Mouse (Mus musculus) embryonic facial prominence, embryonic 15.5 days (tissue): ENCODE data around the gene Ticam1. TPM values are rescaled to one million over a fixed set of nuclear protein-coding genes. Genes with fewer than 3 reads are reported as not detected.

ENCODE experiments used
- ATAC-seq: fragments of 200-750 bp; cut with Nextera tagmentation; 2 replicates; pipeline ENCODE4 v1.8.0; 2017; ENCODE audit warnings: low read depth, moderate TSS enrichment; ENCODE audit not compliant: insufficient number of reproducible peaks, low FRiP score, low TSS enrichment
- H3K27ac ChIP-seq: fragments of 300-500 bp; sonication (generic); replicated peaks from 2 replicates; pipeline ENCODE4 v1.5.1; 2015; ENCODE audit warnings: mild to moderate bottlenecking, inconsistent platforms
- H3K27me3 ChIP-seq: fragments of 300-500 bp; sonication (generic); 2 replicates; pipeline ENCODE4 v1.6.1; 2015; ENCODE audit warnings: inconsistent platforms
- H3K36me3 ChIP-seq: fragments of 300-500 bp; sonication (generic); 2 replicates; pipeline ENCODE4 v1.6.1; 2015; ENCODE audit warnings: mild to moderate bottlenecking, inconsistent platforms
- H3K4me1 ChIP-seq: fragments of 300-500 bp; sonication (generic); 2 replicates; pipeline ENCODE4 v1.6.1; 2015; ENCODE audit warnings: inconsistent platforms
- H3K4me2 ChIP-seq: fragments of 300-500 bp; sonication (generic); replicated peaks from 2 replicates; pipeline ENCODE4 v1.6.1; 2015; ENCODE audit warnings: mild to moderate bottlenecking, inconsistent platforms
- H3K4me3 ChIP-seq: fragments of 300-500 bp; sonication (generic); replicated peaks from 2 replicates; pipeline ENCODE4 v1.5.1; 2015; ENCODE audit warnings: mild to moderate bottlenecking, inconsistent platforms
- H3K9ac ChIP-seq: fragments of 300-500 bp; sonication (generic); 2 replicates; pipeline ENCODE4 v1.6.1; 2015; ENCODE audit warnings: inconsistent platforms
- H3K9me3 ChIP-seq: fragments of 300-500 bp; sonication (generic); replicated peaks from 2 replicates; pipeline ENCODE4 v1.6.1; 2016; ENCODE audit warnings: inconsistent platforms
- WGBS: fragments of 180-500 bp; shearing (Covaris S2); methylation state at CpG from one replicate; pipeline ENCODE4 v1.1.7; 2015; 5-methylcytosine and 5-hydroxymethylcytosine counted together
- polyA plus RNA-seq: library from polyadenylated mRNA; unstranded; fragments of >200 nt; fragmentation: Nextera tagmentation; extraction: Ambion mirVana; gene quantifications from 2 replicates; pipeline ENCODE4 v1.2.1, GENCODE M21; 2015

Ticam1 gene
- polyA plus RNA-seq, 1 experiment from 2014 or later, result 7.4 TPM

GRCm38 (mm10) chr17:56251136-56251829 is 25.3 kb downstream of the Ticam1 start:
- peaks cover 15% of the 10 kb centered on the region; the same call in 1 of the 2 replicates for H3K4me1 ChIP-seq
- no peak overlapping the region for H3K27ac ChIP-seq
- H3K4me2 ChIP-seq, result no peak overlapping the region
- no peak for ATAC-seq
- H3K27me3 ChIP-seq, result no peaks in the 10 kb centered on the region
- H3K4me3 ChIP-seq, result no peak overlapping the region
- WGBS, result 26% methylated on average over 6 of the region's 6 CpGs
- H3K9me3 ChIP-seq, result no peaks in the 10 kb centered on the region
- no peak overlapping the region for H3K9ac ChIP-seq
- no peaks in the 10 kb centered on the region for H3K36me3 ChIP-seq

DNA sequence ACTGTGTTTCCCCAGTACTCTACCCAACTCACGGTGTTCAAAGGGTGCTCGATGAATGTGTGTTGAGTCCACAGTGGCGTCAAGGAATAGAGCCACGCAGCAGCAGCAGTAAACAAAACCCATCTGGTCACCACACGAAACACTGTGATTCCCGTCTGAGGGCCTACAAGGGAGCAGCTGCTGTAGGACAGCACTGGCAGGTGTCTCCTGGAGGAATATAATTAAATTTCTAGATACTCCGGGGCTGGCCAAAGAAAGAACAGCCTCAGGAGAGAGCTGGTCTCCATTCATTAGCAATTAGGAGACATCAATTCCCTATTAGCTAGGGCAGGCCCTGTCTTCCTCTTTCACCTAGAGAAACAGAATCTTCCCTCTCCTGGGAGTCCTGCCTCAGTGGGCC is 31.0 kb downstream of the Ticam1 start:
- WGBS, result 52% methylated on average over 7 of the region's 7 CpGs
- H3K4me2 ChIP-seq, result no peak overlapping the region
- ATAC-seq, result no peak
- H3K4me3 ChIP-seq, result no peak overlapping the region
- no peaks in the 10 kb centered on the region for H3K9me3 ChIP-seq
- H3K9ac ChIP-seq, result no peak overlapping the region
- H3K27me3 ChIP-seq, result peaks cover 12% of the 10 kb centered on the region
- no peaks in the 10 kb centered on the region for H3K36me3 ChIP-seq
- no peak overlapping the region for H3K27ac ChIP-seq
- no peaks in the 10 kb centered on the region for H3K4me1 ChIP-seq

- Histone ChIP-seq H3K36me3 (no peaks in the 10 kb centered on the region), H3K4me3 (no peak overlapping the region)
- under 1% methylated on average over 33 of the region's 33 CpGs for WGBS
Measured at GRCm38 (mm10) chr17:56241541-56242401, 34.8 kb downstream of the Ticam1 start.

DNA sequence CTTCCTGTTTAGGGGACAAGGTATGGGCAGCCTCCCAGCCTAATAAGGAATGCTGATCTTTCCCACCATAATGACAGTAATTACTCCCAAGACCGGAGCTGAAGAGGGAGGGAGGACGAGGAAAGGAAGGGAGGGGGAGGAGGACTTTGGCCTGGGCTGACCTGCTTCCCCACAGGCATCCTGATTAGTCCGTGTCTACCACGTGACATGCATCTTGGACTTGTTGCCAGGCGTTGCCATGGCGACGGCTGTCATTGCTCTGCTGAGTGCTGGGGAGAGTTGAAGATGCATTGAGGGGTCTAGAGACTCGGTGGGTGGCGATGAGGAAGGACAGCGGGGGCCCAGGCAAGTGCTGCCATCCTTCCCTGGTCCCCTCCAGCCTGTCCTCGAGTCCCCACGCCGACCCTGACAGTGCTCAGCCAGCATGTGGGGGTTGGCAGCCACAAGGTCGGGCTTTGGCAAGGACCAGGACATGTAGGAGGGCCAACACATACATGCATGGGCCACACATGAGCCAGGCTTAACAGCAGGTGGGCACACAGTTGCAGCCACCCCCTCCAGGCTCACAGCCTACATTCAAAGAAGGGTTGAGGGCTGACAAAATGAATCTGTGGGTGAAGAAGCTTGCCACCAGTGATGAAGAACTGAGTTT is 42.6 kb downstream of the Ticam1 start:
- Histone ChIP-seq H3K4me1 (no peaks in the 10 kb centered on the region), H3K4me2 (no peak overlapping the region), H3K9me3 (no peaks in the 10 kb centered on the region), H3K9ac (no peak overlapping the region), H3K27me3 (no peaks in the 10 kb centered on the region), H3K36me3 (no peaks in the 10 kb centered on the region), H3K27ac (no peak overlapping the region), H3K4me3 (no peak overlapping the region)
- WGBS, result 5% methylated on average over 14 of the region's 14 CpGs
- 0 out of 2 replicates have a peak, but pooled peaks have one; percentile 53 for ATAC-seq

More at GRCm38 (mm10) chr17:56241541-56242401, 34.8 kb downstream of the Ticam1 start:
- H3K27ac ChIP-seq, result no peak overlapping the region
- peaks cover 12% of the 10 kb centered on the region for H3K27me3 ChIP-seq
- no peaks in the 10 kb centered on the region for H3K4me1 ChIP-seq
- no peak overlapping the region for H3K9ac ChIP-seq
- no peak overlapping the region for H3K4me2 ChIP-seq
- no peaks in the 10 kb centered on the region for H3K9me3 ChIP-seq
- no peak; the same call in 1 of the 2 replicates for ATAC-seq

DNA sequence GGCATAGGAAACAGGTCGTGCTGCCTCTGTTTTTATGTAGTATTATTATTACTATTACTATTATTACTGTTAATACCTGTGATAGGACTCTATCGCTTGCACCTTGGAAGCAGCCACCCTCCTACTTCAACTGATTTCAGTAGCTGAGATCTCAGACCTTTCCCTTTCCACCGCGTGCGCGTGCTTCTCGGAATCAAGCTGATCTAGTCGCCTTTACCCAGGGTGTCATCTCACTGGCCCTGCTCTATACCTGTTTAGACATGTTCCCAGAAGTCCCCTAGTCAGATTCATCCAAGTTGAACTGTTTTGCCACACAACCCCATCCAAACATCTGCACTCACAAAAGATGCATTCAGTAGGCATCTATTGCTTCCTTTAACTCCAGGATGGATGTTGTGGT is 43.2 kb downstream of the Ticam1 start:
- H3K4me2 ChIP-seq, result no peak overlapping the region
- H3K9me3 ChIP-seq, result no peaks in the 10 kb centered on the region
- WGBS, result 38% methylated on average over 8 of the region's 8 CpGs
- H3K27ac ChIP-seq, result no peak overlapping the region
- no peak for ATAC-seq
- no peaks in the 10 kb centered on the region for H3K27me3 ChIP-seq
- no peaks in the 10 kb centered on the region for H3K36me3 ChIP-seq
- H3K4me3 ChIP-seq, result no peak overlapping the region
- H3K4me1 ChIP-seq, result no peaks in the 10 kb centered on the region
- H3K9ac ChIP-seq, result no peak overlapping the region

DNA sequence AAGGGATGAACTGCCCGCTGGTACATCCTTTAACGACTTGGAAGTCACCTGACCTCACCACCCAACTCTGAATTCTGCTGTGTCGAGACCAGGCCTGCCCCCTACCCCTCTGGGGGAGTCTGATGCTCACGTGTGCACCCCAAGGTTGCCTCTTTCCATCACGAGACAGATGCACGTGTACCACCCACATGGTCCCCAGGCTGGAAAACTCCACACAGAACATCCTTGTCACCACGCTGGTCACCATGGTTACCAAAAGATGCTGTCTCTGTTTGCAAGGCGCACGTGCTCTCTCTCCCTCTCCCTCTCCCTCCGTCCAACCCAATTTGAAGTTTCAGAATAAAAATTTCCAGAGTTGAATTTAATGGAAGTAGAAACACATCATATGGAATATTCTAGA is 46.6 kb downstream of the Ticam1 start:
- no peak overlapping the region for H3K27ac ChIP-seq
- 59% methylated on average over 10 of the region's 10 CpGs for WGBS
- no peak for ATAC-seq

DNA sequence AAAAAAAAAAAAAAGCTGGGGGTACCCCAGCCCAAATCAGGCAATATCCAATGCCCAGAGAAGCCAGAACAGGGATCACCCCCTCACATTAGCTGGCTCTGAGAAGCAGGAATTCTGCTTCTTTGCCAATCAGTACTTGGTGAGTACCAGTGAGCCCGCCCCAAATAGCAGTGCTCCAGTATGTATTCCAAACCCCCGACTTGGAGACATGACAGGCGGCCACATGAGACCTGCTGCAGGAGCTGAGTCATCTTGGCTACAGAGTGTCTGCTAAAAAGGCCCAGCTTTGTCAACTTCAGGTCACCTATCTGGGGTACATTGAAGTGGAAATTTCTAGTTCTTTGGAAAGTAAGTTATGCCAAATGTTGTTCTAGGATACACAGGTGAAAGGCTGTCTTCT is 50.0 kb downstream of the Ticam1 start:
- ATAC-seq, result no peak
- H3K9me3 ChIP-seq, result no peaks in the 10 kb centered on the region
- WGBS, result 68% methylated on average over 3 of the region's 3 CpGs

More for the DNA sequence above, 46.6 kb downstream of the Ticam1 start:
- Histone ChIP-seq H3K36me3 (no peaks in the 10 kb centered on the region), H3K9me3 (no peaks in the 10 kb centered on the region), H3K4me2 (no peak overlapping the region), H3K4me1 (no peaks in the 10 kb centered on the region), H3K4me3 (no peak overlapping the region), H3K27me3 (no peaks in the 10 kb centered on the region), H3K9ac (no peak overlapping the region)

DNA sequence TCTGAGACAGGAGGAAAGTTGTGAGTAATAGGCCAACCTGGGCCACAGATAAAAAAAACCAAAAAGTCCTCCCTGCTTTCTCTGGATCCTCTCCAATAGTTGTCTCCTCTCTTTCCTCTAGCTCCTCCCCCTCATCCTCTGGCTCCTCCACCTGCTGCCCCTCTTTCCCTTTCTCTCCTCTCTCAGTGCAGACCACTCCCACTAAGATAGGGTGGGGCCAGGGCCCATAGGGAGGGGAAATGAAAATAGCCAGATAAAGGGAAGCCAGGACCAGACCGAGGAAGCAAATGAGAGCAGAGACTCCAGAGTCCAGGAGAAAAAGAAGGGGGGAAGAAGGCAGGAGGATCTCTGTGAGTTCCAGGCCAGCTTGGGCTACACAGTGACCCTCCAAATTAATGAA is 51.7 kb downstream of the Ticam1 start:
- Histone ChIP-seq H3K36me3 (no peaks in the 10 kb centered on the region), H3K4me2 (no peak overlapping the region), H3K4me3 (no peak overlapping the region), H3K9me3 (no peaks in the 10 kb centered on the region), H3K27me3 (no peaks in the 10 kb centered on the region), H3K4me1 (no peaks in the 10 kb centered on the region), H3K27ac (no peak overlapping the region), H3K9ac (no peak overlapping the region)
- ATAC-seq, result no peak
- 60% methylated on average over 1 of the region's 1 CpGs for WGBS

More for the DNA sequence above, 50.0 kb downstream of the Ticam1 start:
- Histone ChIP-seq H3K27me3 (no peaks in the 10 kb centered on the region), H3K4me3 (no peak overlapping the region), H3K9ac (no peak overlapping the region), H3K27ac (no peak overlapping the region), H3K36me3 (no peaks in the 10 kb centered on the region), H3K4me1 (no peaks in the 10 kb centered on the region), H3K4me2 (no peak overlapping the region)

GRCm38 (mm10) chr17:56219805-56220204 is 56.8 kb downstream of the Ticam1 start:
- ATAC-seq, result no peak
- no peak overlapping the region for H3K9ac ChIP-seq
- no peaks in the 10 kb centered on the region for H3K9me3 ChIP-seq
- H3K27me3 ChIP-seq, result no peaks in the 10 kb centered on the region
- H3K4me2 ChIP-seq, result 0 out of 2 replicates have a peak overlapping the region, but pooled peaks have one; percentile 82
- 0 out of 2 replicates have a peak, but pooled peaks cover 3% of the 10 kb centered on the region for H3K36me3 ChIP-seq
- H3K4me1 ChIP-seq, result peaks cover 24% of the 10 kb centered on the region
- no peak overlapping the region for H3K27ac ChIP-seq
- H3K4me3 ChIP-seq, result 0 out of 2 replicates have a peak overlapping the region, but pooled peaks have one; percentile 80
- 51% methylated on average over 3 of the region's 3 CpGs for WGBS
